Mouse (Mus musculus) bone marrow, adult 2 months (tissue): ENCODE results near the gene Eif2ak3.

ENCODE experiments used
- CTCF ChIP-seq: fragments of 200-500 bp; IDR thresholded peaks from 2 replicates; pipeline ENCODE4 v1.5.1; 2011; ENCODE audit warnings: low read length, control low read depth; ENCODE audit not compliant: control insufficient read depth, insufficient read depth
- POLR2A ChIP-seq: fragments of 200-500 bp; IDR thresholded peaks from 2 replicates; pipeline ENCODE4 v1.6.1; 2011; ENCODE audit warnings: low read depth, mild to moderate bottlenecking, control low read depth, low read length, borderline replicate concordance; ENCODE audit not compliant: control insufficient read depth

DNA sequence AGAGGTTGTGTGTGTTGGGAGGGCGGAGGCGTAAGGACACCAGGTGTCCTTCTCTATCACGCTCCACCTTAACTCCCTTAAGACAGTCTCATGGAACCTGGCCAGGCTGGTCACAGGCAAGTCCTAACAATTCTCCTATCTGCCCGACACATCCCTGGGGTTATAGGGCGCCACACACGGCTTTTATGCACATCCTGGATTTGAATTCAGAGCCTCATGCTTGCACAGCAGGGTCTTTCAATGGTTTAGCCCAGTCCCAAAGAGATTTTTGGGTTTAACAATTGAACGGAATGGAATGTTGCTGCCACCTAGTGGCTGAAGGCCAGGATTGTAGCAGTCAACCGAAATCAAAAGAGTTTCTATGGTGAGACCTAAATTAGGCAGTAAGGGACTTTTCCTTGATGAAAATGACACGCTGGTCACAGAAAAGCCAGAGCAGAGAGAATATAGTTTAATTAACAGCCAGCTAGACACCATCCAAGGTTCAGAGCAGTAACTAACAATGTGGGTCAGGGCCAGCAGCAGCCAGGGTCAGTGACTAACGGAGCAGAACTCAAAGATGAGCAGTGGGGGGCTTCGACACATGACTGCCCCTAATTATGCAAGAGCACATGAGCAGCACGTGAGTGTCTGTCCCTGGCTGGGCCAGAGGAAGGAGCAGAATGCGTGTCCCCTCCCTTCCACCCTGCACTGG is 38.3 kb upstream of the Eif2ak3 start:
- TF ChIP-seq POLR2A, result no peak
- peak; percentile 20; the same call in 1 of the 2 replicates for TF ChIP-seq CTCF
